Mouse (Mus musculus): ENCODE results near the gene Kremen2.

GRCm38 (mm10) chr17:23699131-23700077 lies 46.2 kb downstream of the Kremen2 start:
- TF ChIP-seq MYOD1 (IDR thresholded peaks at IDR 0.05; ENCODE audit: control insufficient read depth in 1 of 3, insufficient read length in 2 of 3, low read depth in 2 of 3) (no peak), POLR2A (IDR thresholded peaks at IDR 0.05; ENCODE audit: insufficient read length, low read depth) (peak; percentile 43), MAX (IDR thresholded peaks at IDR 0.05; ENCODE audit: low read depth) (no peak), E2F4 (IDR thresholded peaks at IDR 0.05; ENCODE audit: insufficient read depth) (no peak), MYOG (IDR thresholded peaks at IDR 0.05; ENCODE audit: control insufficient read depth in 1 of 3, insufficient read depth in 1 of 3, insufficient read length in 2 of 3, low read depth in 2 of 3) (no peak), USF1 (IDR thresholded peaks at IDR 0.05; ENCODE audit: low read depth) (no peak), TCF12 (IDR thresholded peaks at IDR 0.05; ENCODE audit: insufficient read depth, poor library complexity, severe bottlenecking) (no peak), CEBPB (IDR thresholded peaks at IDR 0.05; ENCODE audit: insufficient read depth, poor library complexity, severe bottlenecking) (no peak)
